Mouse (Mus musculus): ENCODE measurements around the gene Creb3l1. TPM values are rescaled to one million over a fixed set of nuclear protein-coding genes. Genes with fewer than 3 reads are reported as not detected.

The Creb3l1 gene
- polyA plus RNA-seq, 1 experiment from 2014 or later = 12.3 TPM

DNA sequence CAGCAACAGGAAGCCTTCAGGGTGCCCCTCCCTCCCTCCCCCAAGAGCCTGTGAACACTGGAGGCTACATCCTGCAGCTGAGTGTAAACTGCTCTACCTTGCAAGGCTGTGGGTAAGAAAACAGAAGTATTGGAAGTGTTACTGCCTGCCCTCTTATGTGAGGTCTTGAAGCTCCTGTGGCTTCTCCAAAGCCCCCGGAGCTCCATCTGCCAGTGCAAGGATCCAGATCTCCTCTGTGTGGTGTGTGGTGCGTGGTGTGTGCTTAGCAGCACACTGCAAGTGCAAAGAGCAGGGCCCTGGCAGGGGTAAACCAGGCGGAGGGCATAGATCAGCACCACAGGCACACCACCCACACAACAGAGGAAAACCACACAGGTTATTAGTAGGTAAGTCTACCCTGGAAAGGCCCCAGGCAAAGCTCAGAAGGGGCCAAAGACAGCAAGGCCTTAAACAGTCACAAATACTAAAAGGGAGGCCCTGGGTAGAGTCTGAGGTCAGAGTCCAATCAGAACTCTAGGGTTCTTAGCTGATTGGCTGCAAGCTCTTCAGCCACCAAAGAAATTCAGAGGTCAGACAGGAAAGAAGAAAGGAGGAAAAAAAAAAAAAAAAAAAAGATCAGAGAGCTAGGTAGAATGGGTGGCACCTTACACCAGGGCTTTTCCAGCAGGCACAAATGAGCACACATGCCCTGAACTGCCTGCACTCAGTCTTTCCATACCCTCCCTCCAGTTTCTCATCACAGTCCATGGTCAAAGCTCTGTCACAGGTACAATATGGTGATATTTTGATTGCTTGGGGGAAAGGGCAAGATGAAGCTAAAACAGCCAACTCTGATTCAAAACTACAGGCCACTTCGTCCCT is 62.2 kb downstream of the Creb3l1 start:
- H3K4me3 ChIP-seq (ENCODE audit: low read length) = peak overlapping the region; percentile 88
- no peak for ATAC-seq (ENCODE audit: low FRiP score, low TSS enrichment)
- H3K27ac ChIP-seq (ENCODE audit: low read length) = peak overlapping the region; percentile 73
- 48% methylated on average over 4 of the region's 4 CpGs for WGBS
- no peaks in the 10 kb centered on the region for H3K9me3 ChIP-seq (ENCODE audit: low read length)
- H3K9ac ChIP-seq (replicated peaks; ENCODE audit: low read length) = peak overlapping the region; percentile 91
- peaks cover 45% of the 10 kb centered on the region for H3K4me1 ChIP-seq (ENCODE audit: insufficient read depth, low read length)
- H3K4me2 ChIP-seq (replicated peaks; ENCODE audit: low read depth, low read length) = peak overlapping the region; percentile 90
- H3K36me3 ChIP-seq (ENCODE audit: insufficient read depth, low read length) = no peaks in the 10 kb centered on the region
- H3K27me3 ChIP-seq (ENCODE audit: insufficient read depth, low read length) = no peaks in the 10 kb centered on the region

- WGBS = 88% methylated on average over 5 of the region's 5 CpGs
- no peak overlapping the region for H3K4me3 ChIP-seq (ENCODE audit: low read length)
Measured at GRCm38 (mm10) chr2:91960459-91960858, 63.8 kb downstream of the Creb3l1 start.

GRCm38 (mm10) chr2:91959544-91960410 is 64.5 kb downstream of the Creb3l1 start:
- Histone ChIP-seq H3K9ac (replicated peaks; ENCODE audit: low read length) (no peak overlapping the region), H3K27ac (ENCODE audit: low read length) (no peak overlapping the region), H3K9me3 (ENCODE audit: low read length) (no peaks in the 10 kb centered on the region), H3K27me3 (ENCODE audit: insufficient read depth, low read length) (no peaks in the 10 kb centered on the region), H3K4me2 (replicated peaks; ENCODE audit: low read depth, low read length) (no peak overlapping the region), H3K4me1 (ENCODE audit: insufficient read depth, low read length) (peaks cover 50% of the 10 kb centered on the region), H3K4me3 (ENCODE audit: low read length) (no peak overlapping the region), H3K36me3 (ENCODE audit: insufficient read depth, low read length) (no peaks in the 10 kb centered on the region)
- 80% methylated on average over 11 of the region's 11 CpGs for WGBS
- no peak for ATAC-seq (ENCODE audit: low FRiP score, low TSS enrichment)

More at GRCm38 (mm10) chr2:91960459-91960858, 63.8 kb downstream of the Creb3l1 start:
- Histone ChIP-seq H3K4me1 (ENCODE audit: insufficient read depth, low read length) (peaks cover 49% of the 10 kb centered on the region), H3K27ac (ENCODE audit: low read length) (no peak overlapping the region), H3K4me2 (replicated peaks; ENCODE audit: low read depth, low read length) (no peak overlapping the region), H3K9me3 (ENCODE audit: low read length) (no peaks in the 10 kb centered on the region), H3K36me3 (ENCODE audit: insufficient read depth, low read length) (no peaks in the 10 kb centered on the region), H3K27me3 (ENCODE audit: insufficient read depth, low read length) (no peaks in the 10 kb centered on the region), H3K9ac (replicated peaks; ENCODE audit: low read length) (no peak overlapping the region)
- no peak for ATAC-seq (ENCODE audit: low FRiP score, low TSS enrichment)

GRCm38 (mm10) chr2:91958701-91959457 is 65.4 kb downstream of the Creb3l1 start:
- H3K4me2 ChIP-seq (replicated peaks; ENCODE audit: low read depth, low read length) = no peak overlapping the region
- no peak overlapping the region for H3K9ac ChIP-seq (replicated peaks; ENCODE audit: low read length)
- peaks cover 58% of the 10 kb centered on the region for H3K4me1 ChIP-seq (ENCODE audit: insufficient read depth, low read length)
- ATAC-seq (ENCODE audit: low FRiP score, low TSS enrichment) = no peak
- no peaks in the 10 kb centered on the region for H3K9me3 ChIP-seq (ENCODE audit: low read length)
- no peaks in the 10 kb centered on the region for H3K27me3 ChIP-seq (ENCODE audit: insufficient read depth, low read length)
- H3K27ac ChIP-seq (ENCODE audit: low read length) = no peak overlapping the region
- no peaks in the 10 kb centered on the region for H3K36me3 ChIP-seq (ENCODE audit: insufficient read depth, low read length)
- H3K4me3 ChIP-seq (ENCODE audit: low read length) = no peak overlapping the region
- 46% methylated on average over 10 of the region's 10 CpGs for WGBS

DNA sequence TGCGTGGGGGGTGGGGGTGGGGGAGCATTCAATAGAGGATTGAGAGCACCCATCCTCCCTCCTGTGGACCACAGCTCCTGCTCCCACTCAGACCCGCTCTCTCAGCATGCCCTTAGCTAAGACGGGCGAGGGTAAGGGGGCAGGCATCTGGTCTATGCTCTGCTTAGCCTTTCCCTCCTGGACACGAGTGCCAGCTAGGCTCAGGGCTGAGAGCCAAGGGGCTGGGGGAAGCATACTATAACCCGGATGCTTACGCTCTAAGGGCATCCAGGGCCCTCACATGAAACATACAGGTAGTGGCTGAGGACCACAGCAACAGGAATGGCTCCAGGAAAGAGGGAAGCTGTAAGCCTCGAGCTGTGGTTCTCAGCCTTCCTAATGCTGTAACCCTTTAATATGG is 66.3 kb downstream of the Creb3l1 start:
- H3K4me1 ChIP-seq (ENCODE audit: insufficient read depth, low read length) = peaks cover 65% of the 10 kb centered on the region
- no peak overlapping the region; the same call in 1 of the 2 replicates for H3K9ac ChIP-seq (replicated peaks; ENCODE audit: low read length)
- no peaks in the 10 kb centered on the region for H3K36me3 ChIP-seq (ENCODE audit: insufficient read depth, low read length)
- 87% methylated on average over 8 of the region's 8 CpGs for WGBS
- H3K4me2 ChIP-seq (replicated peaks; ENCODE audit: low read depth, low read length) = no peak overlapping the region
- no peaks in the 10 kb centered on the region for H3K9me3 ChIP-seq (ENCODE audit: low read length)
- no peaks in the 10 kb centered on the region for H3K27me3 ChIP-seq (ENCODE audit: insufficient read depth, low read length)
- H3K27ac ChIP-seq (ENCODE audit: low read length) = no peak overlapping the region
- no peak for ATAC-seq (ENCODE audit: low FRiP score, low TSS enrichment)
- no peak overlapping the region for H3K4me3 ChIP-seq (ENCODE audit: low read length)

GRCm38 (mm10) chr2:91957096-91957495 is 67.2 kb downstream of the Creb3l1 start:
- WGBS = 42% methylated on average over 4 of the region's 4 CpGs
- Histone ChIP-seq H3K4me1 (ENCODE audit: insufficient read depth, low read length) (peaks cover 56% of the 10 kb centered on the region), H3K9ac (replicated peaks; ENCODE audit: low read length) (no peak overlapping the region), H3K36me3 (ENCODE audit: insufficient read depth, low read length) (no peaks in the 10 kb centered on the region), H3K4me3 (ENCODE audit: low read length) (no peak overlapping the region), H3K27me3 (ENCODE audit: insufficient read depth, low read length) (no peaks in the 10 kb centered on the region), H3K4me2 (replicated peaks; ENCODE audit: low read depth, low read length) (no peak overlapping the region), H3K9me3 (ENCODE audit: low read length) (no peaks in the 10 kb centered on the region), H3K27ac (ENCODE audit: low read length) (no peak overlapping the region; the same call in 1 of the 2 replicates)
- peak; percentile 29; the same call in 1 of the 2 replicates for ATAC-seq (ENCODE audit: low FRiP score, low TSS enrichment)

DNA sequence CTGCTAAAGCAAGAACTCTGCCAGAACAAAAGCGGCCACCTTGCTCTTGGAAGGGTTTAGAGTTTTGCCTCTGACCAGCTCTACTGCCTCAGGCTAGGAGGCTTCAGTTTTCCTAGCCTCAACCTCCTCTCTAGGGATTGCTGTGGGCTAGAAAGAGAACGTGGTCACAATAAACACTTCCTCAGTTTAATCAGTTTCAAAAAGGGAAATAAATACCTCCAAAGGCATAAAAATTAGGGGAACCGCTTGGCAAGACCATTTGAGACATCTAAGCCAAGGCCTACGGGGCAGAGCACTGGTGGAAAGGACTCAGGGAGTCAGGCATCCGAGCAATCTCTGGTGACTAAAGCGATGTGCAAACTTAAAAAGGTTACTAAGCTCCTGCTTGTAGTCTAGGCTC is 68.4 kb downstream of the Creb3l1 start:
- no peaks in the 10 kb centered on the region for H3K9me3 ChIP-seq (ENCODE audit: low read length)
- H3K27me3 ChIP-seq (ENCODE audit: insufficient read depth, low read length) = no peaks in the 10 kb centered on the region
- no peaks in the 10 kb centered on the region for H3K36me3 ChIP-seq (ENCODE audit: insufficient read depth, low read length)
- no peak for ATAC-seq (ENCODE audit: low FRiP score, low TSS enrichment)
- peaks cover 49% of the 10 kb centered on the region for H3K4me1 ChIP-seq (ENCODE audit: insufficient read depth, low read length)
- H3K27ac ChIP-seq (ENCODE audit: low read length) = no peak overlapping the region
- H3K4me2 ChIP-seq (replicated peaks; ENCODE audit: low read depth, low read length) = no peak overlapping the region
- WGBS = 87% methylated on average over 6 of the region's 6 CpGs
- no peak overlapping the region for H3K4me3 ChIP-seq (ENCODE audit: low read length)
- H3K9ac ChIP-seq (replicated peaks; ENCODE audit: low read length) = no peak overlapping the region

- 84% methylated on average over 4 of the region's 4 CpGs for WGBS
- no peak overlapping the region for H3K4me3 ChIP-seq (ENCODE audit: low read length)
- no peak for ATAC-seq (ENCODE audit: low FRiP score, low TSS enrichment)
- H3K4me1 ChIP-seq (ENCODE audit: insufficient read depth, low read length) = peaks cover 57% of the 10 kb centered on the region
- H3K9ac ChIP-seq (replicated peaks; ENCODE audit: low read length) = no peak overlapping the region
- no peak overlapping the region for H3K27ac ChIP-seq (ENCODE audit: low read length)
- H3K4me2 ChIP-seq (replicated peaks; ENCODE audit: low read depth, low read length) = no peak overlapping the region
- H3K9me3 ChIP-seq (ENCODE audit: low read length) = no peaks in the 10 kb centered on the region
- H3K27me3 ChIP-seq (ENCODE audit: insufficient read depth, low read length) = no peaks in the 10 kb centered on the region
- H3K36me3 ChIP-seq (ENCODE audit: insufficient read depth, low read length) = no peaks in the 10 kb centered on the region
Measured at GRCm38 (mm10) chr2:91955121-91955591, 69.1 kb downstream of the Creb3l1 start.

- ATAC-seq (ENCODE audit: low FRiP score, low TSS enrichment) = peak; percentile 64; the same call in 1 of the 2 replicates
- H3K27ac ChIP-seq (ENCODE audit: low read length) = peak overlapping the region; percentile 76
- no peaks in the 10 kb centered on the region for H3K36me3 ChIP-seq (ENCODE audit: insufficient read depth, low read length)
- H3K4me3 ChIP-seq (ENCODE audit: low read length) = no peak overlapping the region
- no peak overlapping the region for H3K4me2 ChIP-seq (replicated peaks; ENCODE audit: low read depth, low read length)
- 0 out of 2 replicates have a peak overlapping the region, but pooled peaks have one; percentile 12 for H3K9ac ChIP-seq (replicated peaks; ENCODE audit: low read length)
- WGBS = 13% methylated on average over 5 of the region's 5 CpGs
- H3K4me1 ChIP-seq (ENCODE audit: insufficient read depth, low read length) = peaks cover 61% of the 10 kb centered on the region
- no peaks in the 10 kb centered on the region for H3K9me3 ChIP-seq (ENCODE audit: low read length)
- no peaks in the 10 kb centered on the region for H3K27me3 ChIP-seq (ENCODE audit: insufficient read depth, low read length)
Measured at GRCm38 (mm10) chr2:91953825-91954224, 70.5 kb downstream of the Creb3l1 start.
